Mouse (Mus musculus): ENCODE data around the gene Uck2.

- TF ChIP-seq CTCF (IDR thresholded peaks at IDR 0.05; ENCODE audit: extremely low read depth, insufficient read depth, insufficient read length, insufficient replicate concordance) (no peak), POLR2A (IDR thresholded peaks at IDR 0.05; ENCODE audit: low read depth, low read length) (no peak)
Measured at GRCm38 (mm10) chr1:167241487-167241886, 43.6 kb downstream of the Uck2 start.

All from spleen, adult 2 months (tissue).